Mouse (Mus musculus) olfactory bulb, adult 2 months (tissue): ENCODE data around the gene Opcml.

Experiments used
- CTCF ChIP-seq: fragments of 200-500 bp; IDR thresholded peaks from 2 replicates; pipeline ENCODE4 v1.5.1; 2012; ENCODE audit warnings: low read depth, mild to moderate bottlenecking, low read length, moderate library complexity; ENCODE audit not compliant: insufficient read depth
- POLR2A ChIP-seq: fragments of 200-500 bp; IDR thresholded peaks from 2 replicates; pipeline ENCODE4 v1.6.1; 2012; ENCODE audit warnings: mild to moderate bottlenecking, low read depth, low read length, moderate library complexity; ENCODE audit not compliant: insufficient read depth

DNA sequence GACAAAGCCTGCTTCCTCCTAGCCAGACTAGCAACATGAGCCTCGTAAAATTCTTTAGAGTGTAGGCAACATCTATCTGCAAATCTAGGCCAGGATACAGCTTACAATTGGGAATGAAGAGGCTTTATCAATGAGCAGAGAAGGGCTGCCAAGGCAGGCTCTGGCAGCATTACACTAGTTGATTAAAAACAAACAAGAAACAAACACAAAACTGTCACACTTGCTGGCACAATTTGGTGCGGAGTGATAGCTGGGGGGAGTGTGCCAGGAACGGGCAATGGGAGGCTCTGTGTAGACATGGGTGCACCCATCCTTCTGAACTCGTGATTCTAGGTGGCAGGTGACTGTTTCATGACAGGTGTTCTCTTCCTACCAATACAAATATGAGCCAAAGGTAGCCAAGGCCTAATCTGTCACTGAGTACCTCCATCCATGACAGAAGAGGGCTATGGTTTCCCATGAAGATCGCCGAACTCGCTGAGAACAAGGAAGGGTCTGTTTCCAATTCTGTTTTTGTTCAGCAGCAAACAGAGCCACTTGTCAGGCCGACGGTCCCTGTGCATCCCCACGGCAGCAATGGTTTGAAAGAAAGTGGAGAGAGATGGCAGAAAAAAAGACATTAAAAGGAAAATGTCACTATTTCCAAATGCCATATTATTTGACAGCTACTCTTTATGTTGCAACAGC lies 574.0 kb downstream of the Opcml start:
- TF ChIP-seq POLR2A (no peak), CTCF (no peak)
